Mouse (Mus musculus) heart, adult 8-10 months (tissue): Measurements from ENCODE around the gene Rnf19b. TPM values are rescaled to one million over a fixed set of nuclear protein-coding genes. Genes with fewer than 3 reads are reported as not detected.

Experiments used
- DNase-seq: peaks from one replicate; pipeline ENCODE4 v3.0.0; 2022; ENCODE audit warnings: low spot score
- total RNA-seq, 4 experiments: library from RNA; stranded (reverse); gene quantifications; 2 replicates each; pipeline ENCODE4 v1.2.4; 2022

Gene Rnf19b
- total RNA-seq, 4 experiments from 2014 or later = 26.0 to 30.0 (median 27.7) TPM

DNA sequence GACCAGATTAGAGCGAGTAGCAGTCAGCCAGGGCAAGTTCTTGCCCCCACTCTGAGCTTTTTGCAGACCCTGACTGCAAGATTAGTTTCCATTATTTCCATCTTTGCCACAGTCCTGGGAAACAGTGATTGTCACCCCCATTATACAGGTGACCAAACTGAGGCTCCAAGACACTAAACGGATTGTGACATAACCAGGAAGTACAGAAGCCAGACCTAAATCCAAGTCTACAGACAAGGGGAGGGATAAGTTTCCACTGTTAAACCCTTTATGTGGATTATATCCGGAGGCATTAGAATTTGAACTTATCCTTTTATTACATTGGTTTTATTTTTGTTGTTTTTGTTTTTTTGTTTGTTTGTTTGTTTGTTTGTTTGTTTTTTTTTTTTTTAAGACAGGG is 23.8 kb upstream of the Rnf19b start:
- DNase-seq = no peak

DNA sequence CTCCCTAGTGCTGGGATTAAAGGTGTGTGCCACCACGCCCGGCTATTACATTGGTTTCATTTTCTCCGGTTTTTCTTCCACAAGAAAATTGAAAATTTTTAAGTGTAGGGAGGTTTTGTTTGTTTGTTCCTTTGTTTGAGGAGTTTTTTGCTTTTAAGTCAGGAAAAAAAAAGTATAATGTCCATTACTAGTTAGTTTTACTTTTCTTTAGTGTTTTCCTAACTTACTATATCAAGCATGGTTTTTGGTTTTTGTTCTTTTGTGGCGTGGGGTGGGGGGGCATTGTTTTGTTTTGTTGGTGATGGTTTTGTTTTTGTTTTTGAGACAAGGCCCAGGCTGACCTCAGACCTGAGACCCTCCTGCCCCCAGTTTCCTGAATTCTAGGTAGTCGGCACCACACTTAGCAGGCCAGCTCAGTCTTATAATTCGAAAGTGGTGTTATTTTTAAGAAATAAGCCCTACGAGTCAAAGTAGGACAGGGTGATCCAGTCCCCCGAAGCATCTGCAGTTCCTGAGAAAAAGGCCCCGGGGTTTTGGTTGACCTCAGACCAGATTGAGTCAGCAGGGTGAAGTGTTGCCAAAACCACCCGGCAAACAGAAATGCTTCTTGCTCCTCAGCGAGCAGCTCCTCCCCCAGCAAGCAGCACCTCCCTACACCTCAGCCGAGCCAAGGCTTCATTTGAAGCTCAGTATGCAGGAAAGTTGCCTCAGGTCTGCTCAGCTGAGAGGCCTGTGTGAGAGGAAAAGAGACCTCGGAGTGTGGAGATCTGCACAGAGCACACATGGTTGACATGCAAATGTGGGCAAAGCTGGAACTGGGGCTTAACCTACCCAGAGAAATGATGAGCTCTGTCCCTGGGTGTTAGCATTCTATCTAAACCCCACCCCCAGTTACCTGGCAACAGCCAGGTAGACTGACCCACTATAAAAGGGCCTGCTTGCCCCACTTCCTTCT is 23.1 kb upstream of the Rnf19b start:
- DNase-seq = peak; percentile 74

DNA sequence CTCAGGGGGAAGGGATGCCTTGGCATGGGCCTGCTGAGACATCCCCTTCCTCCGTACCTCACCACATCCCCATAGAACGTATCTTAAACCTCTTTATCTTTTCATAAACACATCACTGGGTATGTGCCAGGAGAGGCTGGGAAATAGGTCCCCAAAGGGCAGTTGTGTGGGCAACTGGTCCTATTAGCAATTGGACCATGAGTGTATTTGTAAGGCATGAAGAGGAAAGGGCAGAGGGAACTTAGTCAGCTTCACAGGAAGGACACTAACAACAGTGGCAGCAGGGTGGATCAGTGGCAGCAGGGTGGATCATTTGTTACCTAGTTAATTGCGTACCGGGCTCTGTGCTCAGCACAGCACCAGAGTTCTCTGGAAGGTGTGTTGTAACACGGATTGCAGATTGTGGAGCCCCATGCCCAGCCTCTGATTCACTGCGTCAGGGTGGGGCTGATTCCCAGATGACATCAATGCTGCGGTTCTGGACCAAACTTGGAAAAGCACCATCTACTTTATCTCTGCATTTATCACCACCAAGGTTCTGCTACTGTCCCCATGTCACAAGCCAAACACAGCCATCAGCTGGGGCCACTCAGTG is 22.1 kb upstream of the Rnf19b start:
- no peak for DNase-seq

DNA sequence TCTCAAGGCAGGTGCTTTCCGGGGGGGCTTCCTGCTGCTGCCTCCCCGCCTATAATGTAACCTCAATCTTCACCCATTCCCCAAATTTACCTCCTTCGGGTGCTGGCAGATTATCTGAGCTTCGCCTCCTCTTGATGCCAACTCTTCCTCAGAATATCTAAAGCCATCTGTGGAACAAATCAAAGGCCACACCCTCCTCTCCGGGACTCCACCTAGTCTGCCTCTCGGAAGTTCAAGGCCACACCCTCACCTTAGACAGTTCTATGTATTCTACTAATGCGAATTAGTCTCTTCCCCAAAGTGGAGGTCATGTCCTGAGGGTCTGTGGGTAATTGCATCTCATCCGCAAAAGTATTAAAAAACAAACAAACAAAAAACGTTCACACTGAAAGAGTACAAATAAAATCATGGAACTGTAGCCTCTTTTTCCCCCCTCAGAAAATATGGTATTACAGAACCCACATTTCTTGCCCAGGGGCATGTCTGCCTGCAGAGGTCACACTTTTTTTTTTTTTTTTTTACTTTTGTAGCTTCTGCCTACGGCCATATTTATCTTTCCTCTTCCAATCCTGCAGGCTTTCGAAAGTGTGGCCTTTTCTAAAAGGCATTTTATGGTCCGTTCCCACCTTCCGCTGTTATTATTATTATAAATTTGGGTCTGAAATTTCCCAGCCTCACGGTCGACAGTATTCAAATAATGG is 10.2 kb upstream of the Rnf19b start:
- DNase-seq = no peak

DNA sequence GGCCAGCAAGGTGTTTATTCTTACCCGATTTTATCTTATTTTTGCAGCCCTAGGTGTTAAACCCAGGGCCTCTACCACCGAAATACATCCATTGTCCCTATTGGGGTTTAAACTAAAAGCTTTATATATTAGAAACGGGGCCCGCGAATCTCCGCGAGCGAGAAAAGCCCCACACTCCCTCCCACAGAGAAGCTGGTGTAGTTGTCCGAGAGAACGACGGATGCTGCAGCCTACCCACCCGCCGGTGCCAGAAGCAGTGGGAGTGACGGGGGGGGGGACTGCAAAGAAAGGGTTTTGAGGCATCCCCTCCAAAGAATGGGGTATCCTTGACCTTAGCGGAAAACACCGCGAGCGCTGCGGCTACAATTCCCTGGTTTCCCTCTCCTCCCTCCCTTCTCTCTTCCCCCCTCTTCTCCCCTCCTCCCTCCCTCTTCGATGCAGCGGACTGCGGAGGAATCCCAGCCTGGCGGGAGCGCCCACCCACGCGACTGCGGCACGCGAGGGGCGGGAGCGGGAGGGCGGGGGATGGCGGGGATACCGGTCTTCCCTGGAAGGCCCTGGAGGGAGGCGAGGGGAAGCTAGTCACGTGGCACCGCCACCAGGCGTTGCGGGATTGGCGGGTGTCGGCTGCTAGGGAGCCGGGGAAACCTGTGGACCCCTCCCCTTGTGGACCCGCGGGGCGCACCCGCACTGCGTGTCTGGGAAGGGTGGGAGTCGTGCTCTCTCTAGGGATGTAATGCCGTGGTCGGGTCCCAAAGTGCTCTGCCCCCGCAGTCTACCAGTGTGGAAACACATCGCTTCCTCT is 9.4 kb upstream of the Rnf19b start:
- DNase-seq = no peak

DNA sequence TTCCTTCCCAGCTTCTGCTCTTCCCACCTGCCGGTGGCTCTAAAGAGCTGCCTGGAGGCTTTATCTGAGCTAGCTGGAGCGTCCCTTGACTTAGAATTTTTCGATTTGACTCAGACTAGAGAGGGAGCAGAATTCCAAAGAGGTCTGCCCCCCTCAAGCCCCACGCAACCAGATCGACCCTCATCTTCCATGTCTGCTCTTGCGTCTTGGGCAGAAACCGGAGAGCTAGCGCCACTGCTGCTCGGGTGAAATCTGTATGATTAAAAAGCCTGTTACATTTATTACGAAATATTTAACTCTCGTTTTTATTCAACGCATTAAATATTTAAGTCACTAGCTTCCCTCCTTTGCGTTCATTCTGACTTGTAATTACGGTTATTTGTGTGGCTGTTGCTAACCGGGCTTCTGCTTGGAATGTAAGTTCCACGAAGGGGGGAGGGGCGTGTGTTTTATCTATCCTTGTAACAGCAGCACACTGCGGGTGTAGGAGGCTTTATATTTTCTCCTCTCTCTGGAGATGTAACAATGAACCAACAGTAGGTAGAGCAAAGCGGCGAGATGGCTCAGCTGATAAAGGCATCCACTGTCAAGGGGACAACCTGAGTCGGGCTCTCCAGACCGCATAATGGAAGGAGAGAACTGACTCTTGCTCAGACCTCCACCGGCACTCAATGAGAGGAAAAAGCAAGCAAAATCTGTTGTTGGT is 8.6 kb upstream of the Rnf19b start:
- no peak for DNase-seq

DNA sequence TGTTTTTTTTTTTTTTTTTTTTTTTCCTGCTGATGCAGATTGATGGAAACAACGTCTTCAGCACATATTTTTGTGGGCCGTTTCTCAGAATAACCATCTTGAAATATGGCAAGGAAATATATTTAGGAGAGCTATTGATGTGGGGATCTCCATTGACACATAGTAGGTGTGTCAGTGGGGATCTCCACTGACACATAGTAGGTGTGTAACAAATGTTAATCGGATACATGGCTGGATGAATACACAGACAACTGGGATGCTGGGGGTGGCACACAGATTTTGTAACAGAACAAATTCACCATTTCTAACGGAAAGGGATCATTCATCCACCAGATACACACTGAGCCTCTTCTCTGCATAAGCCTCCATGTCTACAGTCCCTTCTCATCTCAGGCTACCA is 7.7 kb upstream of the Rnf19b start:
- no peak for DNase-seq

DNA sequence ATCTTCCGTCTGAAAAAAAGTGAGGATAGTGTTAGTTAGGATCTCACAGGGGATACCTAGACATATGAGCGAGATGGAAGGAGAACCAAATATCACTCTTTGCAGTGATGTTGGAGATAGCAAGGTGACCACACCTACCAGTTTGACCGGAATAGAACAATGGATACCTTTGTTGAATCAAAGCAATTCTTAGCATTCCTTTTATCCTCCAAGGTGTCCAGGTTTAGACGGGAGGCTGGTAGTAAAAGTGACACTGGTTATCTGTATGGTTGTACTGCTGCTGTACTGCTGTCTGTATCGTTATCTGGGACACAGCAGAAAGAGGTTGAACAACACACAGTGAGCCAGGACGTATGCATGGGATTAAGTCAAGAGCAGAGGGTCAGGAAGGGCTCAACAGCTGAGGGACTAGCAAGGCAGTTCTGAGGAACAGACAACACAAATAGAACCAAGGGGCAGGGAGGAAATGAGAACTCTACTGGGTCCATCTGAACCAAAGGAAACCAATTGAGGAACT is 7.1 kb upstream of the Rnf19b start:
- DNase-seq = no peak

DNA sequence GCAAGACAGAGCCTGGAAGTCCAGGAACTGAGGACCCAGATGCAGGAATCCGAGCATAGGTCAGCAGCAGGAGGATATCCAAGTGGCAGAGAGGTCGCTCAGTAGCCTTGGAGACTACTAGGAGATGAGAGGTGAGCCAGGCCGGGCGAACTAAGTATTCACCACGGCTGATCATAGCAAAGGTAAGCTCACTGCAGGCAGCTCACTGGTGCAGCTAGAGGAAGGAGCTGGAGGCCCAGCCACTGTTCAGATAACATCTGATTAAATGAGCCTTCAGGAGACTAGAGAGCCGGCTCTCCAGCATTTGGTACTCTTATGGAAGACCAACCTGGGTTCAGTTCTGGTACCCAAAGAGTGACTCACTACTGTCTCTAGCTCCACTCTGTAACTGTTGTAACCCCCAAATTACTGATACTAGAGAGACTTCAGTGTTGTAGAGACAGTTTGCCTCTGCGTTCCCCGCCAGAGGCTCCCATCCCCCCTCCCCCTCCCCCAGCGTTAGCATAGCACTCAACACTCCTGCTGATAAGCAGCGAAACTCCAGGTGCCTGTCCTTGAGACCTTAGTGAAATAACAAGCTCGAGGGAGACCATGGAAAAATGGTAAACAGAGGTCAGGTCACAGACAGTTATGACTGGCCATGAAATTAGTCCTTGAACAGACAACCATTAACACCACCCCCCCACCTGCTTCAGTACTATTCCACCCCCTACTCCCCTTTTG is 6.4 kb upstream of the Rnf19b start:
- DNase-seq = no peak

DNA sequence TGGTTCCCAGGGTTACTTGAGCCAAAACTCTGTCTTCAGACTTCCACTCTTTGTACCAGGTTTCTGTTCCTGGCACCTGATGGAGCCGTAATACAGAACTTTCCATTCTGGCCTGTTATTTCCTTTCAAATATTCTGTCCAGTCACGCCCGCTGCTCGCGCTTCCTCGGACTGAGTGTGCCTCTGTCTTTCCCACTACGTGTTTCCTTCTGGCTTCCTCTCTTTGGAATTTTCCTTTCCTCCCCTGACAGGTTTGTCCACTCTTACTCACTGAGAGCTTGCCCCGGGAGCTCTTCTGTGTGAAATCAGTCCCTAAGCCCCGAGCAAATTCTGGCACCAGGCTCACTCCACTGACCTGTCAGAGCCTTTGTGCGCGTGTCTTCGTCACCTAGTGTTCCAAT is 3.3 kb upstream of the Rnf19b start:
- DNase-seq = no peak

DNA sequence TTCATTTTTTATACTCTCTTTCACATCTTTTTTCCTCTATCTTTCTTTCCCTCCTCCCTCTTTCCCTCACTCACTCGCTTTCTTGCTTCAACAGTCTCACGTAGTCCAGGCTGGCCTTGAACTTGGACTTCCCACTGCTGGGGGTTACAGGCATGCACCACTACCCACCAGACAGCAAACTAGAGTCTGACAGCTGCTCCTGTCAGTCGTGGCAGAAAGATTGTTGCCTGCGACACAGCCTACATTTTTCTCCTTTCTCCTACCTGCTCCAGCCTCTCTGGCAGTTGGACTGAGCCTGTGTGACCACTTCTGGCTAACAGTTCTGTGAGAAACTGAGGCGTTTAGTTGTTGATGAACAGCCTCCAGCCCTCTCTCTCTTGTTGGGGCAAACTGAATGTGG is 2.5 kb upstream of the Rnf19b start:
- no peak for DNase-seq

DNA sequence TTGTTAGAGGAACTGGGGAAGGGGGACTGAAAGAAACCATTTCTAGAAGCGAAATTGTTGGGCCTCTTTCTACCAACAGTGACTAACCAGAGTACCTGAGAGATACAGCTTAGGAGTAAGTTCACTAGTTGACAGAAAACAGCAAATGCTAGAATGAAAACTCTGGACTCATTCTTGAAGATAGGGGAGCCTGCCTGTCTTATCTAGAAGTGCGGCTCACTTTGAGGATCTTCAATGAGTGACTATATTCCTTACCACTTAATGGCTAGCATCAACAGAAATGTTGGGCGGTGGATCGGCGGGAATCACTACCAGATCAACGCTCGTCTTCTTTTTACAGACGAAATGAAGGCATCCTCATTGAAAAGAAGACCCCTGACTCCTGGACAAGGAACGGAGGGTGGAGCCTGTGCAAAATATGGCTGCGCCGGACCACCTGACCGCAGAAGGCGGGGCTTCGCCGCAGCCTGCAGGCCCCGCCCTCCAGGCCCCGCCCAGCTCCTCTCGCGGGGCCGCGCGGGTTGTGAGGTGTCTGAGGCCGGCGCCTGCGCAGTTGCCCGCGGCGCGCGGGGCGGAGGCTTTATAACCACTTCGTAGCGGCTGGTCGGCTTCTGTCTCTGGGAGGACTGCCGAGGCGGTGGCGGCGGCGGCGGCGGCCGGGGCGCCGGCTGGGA is 401 bp upstream of the Rnf19b start:
- DNase-seq = peak; percentile 94

DNA sequence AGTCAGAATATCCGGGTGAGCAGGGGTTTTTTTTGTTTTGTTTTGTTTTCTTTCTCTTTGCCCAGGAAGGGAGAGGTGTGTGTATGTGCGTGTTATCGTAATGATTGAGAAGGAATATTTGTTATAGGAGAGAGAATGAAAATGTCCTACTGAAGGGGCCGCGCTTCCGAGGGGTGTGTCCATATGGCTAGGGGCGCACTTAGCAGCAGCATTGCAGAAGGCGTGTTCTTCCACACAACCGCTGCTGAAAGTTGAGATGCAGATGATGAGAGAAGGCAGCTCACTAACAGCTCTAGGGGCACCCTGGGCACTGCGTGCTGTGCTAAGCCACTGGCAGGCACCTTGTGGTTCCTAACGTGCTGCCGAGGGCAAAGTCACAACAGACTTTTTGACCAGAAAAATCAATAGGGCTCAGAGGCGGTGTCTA is 1.1 kb downstream of the Rnf19b start:
- DNase-seq = no peak

DNA sequence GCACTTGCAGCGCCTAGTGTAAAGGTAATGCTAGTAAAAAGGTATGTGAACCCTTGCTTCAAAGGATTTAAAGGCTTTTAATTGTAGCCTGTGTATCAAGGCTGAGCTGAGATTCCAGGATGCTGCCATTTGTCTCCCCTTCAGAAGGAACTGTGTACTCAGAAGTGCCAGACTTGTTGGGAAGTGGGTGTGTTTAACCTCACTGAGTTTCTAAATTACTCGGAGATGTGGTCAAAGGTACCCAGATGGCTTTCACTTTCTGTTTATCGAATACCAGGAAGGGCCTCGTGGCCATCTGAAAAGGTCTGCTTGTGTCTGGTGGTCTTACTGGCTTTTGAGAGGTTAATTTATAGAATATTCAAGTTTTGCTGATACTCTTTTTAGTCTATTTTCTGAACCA is 1.9 kb downstream of the Rnf19b start:
- DNase-seq = no peak

DNA sequence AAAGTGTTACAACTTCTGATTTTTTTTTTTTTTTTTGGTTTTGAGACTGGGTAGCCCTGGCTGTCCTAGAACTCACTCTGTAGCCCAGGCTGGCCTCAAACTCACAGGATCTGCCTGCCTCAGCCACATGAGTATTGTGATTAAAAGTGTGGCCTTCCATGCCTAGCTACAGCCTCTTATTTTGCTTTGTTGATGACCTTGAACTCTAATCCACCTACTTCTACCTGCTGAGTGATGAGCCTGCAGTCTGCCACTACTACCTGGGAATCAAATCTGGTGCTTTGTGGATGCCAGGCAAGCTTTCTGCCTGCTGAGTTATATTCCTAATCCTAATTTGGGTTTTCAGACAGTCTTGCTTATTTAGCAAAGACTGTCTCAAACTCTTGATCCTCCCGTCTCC is 3.4 kb downstream of the Rnf19b start:
- DNase-seq = no peak

DNA sequence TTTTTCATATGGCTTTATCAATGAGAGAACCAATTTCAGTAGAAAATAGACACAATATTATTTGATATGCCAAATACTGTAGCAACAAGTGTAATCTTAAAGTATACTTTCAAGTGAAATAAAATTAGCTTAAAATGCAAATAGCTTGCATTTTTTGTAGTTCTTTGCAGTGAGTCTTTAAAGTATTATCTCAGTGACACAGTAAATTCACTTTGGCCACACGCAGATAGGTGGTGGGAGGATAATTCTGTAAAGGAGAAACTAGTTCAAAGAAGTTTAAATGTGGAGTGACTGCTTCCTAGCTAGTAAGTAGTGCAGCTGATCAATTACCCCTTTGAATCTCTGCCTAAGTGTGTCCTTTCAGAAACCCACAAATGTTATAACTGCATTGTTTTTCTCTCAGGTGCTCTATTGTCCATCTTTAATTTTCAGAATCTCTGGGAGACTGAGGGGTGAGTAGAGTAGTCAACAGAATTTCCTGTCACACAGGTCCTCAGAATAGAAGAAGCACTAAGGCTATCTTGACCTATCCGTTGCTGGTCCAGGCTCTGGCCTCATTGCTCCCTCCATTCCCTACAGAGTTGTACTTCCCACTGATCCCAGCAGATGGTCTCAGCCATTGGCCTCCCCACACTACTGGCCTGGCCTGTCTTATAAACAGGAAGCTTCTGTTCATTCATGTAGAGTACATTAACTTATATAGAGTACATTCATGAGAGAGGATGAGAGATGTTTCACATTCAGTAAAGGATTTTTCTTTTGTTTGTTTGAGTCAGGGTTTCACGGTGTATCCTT is 4.4 kb downstream of the Rnf19b start:
- DNase-seq = no peak

DNA sequence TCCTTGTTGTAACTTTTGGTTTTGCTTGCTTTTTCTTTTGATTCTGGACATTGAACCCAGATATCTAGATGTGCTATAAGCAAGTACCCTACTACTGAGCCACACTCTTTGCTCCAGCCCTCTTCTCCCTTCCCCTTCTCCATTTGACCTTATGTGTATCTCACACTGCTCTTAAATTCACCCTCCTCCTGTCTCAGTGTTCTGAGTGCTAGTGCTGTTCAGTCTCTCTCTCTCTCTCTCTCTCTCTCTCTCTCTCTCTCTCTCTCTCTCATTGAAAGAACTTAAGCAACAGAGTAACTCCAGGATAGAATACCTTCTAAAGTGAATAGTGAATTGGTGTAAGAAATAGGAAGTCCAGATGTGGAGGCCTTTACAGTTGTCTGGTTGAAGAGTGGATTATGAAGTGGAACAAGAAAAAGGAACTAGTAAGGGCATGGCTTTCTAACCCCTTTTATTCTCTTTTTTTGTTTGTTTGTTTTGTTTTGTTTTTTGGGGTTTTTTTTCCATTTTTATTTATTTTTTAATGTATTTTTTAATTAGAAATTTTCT is 7.7 kb downstream of the Rnf19b start:
- DNase-seq = no peak

DNA sequence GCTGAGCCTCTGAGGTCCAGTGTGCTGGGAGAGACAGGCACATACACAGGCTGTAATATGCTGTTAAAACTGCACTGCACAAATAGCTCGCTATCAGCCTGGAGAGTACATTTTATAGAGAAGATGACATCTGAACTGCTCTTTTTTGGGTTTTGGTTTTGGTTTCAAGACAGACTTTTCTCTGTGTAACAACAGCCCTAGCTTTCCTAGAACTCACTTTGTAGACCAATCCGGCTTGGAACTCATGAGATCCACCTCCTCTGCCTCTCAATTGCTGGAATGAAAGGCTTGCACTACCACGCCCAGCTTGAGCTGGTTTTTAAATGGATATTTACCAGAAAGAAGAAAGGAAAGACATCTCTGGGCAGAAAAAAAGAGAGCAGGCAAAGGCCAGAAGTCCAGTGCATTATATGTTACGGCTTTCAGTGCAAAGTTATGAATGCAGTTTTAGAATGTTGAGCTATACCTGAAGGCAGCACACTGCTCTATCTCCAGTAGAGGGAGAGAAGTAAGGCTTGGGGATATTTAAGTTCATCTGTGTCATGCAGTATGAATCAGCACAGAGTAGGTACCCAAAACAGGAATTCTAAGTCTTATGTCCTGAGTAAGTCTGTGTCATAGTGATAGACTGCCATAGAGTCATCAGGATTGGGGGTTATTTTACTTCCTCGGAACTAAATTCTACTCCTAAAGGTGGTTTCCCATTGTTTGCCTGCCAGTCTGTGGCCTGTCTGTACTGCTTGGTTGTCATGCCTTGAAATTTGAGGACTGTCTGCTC is 9.8 kb downstream of the Rnf19b start:
- no peak for DNase-seq
